Mouse (Mus musculus) thymus, postnatal 4 days (tissue): ENCODE results near the gene Irx3.

Source experiments
- DNase-seq: peaks from one replicate; pipeline ENCODE4 v3.0.0; 2021

Irx3 gene

DNA sequence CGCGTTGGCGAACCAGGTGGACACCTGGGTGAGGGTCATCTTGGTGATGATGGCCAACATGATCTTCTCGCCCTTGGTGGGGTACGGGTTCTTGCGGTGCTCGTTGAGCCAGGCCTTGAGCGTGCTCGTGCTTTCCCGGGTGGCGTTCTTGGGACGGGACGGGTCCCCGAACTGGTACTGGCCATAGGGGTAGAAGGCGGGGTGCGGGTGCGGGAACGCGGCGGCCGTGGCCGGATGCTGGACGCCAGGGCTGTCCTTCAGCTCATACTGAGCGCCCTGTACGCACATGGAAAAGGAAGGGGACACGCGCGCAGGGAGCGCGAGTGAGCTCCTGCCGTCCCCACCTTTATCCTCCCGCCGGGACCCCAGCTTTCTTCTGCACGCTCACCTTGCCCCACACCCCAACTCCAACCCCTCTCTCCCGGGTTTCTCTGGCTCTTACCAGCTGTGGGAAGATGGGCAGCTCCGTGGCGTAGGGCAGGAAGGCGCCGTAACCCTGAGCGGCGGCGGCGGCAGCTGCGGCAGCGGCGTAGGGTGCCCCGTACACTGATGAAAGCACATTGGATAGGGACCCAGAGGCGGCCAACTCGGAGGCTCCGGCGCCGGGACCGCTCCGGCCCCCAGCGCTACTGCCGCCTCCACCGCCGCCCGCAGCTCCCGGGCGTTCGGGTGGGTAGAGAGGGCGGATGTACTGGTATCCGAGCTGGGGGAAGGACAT is 1.2 kb downstream of the Irx3 start:
- peak; percentile 20 for DNase-seq

DNA sequence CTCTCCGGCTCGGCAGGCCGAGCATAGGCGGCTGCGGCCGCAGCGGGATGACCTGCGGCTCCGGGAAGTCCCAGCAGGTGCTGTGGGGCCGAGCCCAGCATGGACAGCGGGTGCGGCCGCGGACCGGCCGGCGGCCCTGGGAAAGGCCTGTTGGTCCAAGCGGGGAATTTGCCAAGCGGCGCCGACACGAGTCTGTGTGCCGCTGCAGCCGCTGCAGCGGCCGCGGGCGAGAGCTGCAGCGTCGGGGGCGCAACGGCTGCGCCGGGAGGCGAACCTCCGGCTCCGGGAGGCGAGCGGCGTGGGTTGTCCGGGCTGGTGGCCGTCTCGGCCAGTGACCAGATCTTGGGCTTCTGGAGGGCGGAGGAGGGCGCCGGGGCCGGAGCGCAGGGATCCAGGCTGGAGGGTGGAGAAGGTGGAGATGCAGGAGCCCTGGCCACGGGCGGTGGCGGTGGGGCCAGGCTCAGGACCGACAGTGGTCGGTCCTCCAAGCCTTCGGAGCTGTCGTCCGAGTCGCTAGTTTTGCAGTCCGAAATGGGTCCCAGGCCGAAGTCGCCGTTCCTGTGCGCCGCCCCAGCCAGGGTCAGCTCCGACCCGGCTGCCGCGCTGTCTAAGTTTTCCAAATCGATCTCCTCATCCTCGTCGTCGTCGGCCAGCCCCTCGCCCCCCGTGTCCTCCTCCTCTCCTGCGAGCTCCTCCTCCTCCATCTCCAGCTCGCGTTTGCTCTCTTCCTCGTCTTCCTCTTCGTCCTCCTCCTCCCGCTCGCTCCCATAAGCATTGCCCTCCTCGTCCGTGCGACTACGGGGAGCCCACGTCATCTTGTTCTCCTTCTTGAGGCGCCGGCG is 2.0 kb downstream of the Irx3 start:
- peak; percentile 11 for DNase-seq

DNA sequence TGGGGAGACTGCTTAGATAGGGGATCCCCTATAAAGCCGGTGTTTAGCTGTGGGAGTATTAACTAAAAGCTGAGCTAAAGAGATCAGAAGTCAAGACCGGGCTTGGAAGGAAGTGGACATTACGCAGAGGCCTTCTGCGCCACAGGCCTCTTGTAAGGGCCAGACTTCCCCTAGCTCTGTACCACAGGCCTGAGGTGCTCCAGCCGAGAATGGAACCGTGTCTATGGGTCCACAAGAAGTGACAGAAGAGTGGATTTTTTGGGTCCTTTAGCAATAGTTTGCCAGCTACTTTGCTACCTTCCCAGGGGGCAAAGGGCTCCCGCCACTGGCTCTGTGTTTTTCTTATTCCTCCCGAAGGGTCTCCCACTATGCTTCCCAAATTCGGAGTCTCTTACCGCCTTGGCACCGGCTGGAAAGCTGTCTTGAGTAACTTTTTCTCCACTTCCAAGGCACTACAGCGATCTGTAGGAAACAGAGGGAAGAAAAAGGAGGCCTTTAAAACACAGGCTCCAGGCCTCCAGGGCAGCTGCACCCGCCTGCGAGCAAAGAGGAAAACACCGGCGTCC is 2.8 kb downstream of the Irx3 start:
- DNase-seq, result no peak

DNA sequence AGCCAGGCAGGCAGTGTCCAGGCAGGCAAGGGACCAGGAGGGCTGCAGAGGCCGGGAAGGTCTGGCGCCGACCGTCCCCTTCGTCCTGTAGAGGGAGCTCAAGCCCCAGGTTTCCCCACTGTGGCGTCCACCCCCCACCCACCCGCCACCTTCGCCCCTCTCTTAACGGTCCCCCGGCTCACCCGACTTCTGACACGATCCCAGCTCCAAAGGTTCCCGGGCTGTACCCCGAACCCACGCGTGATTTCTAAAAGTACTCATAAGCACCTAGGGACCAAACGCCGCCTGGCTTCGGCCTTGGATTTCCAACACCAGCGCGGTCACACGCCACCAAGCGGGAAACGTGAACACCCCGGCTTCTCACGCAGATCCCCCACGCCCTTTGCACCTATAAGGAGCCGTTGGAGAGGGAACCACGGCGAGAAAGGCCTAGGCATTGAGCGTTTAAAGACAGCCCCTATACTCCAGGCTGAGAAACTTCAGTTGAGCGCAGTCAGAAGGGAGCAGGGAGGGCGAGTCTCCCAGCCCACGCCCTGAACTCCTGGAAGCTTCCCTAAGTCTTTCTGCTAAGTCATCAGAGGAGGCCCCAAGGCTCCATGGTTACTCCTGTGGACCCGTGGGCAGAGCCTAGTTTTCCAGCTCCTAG is 4.1 kb downstream of the Irx3 start:
- DNase-seq, result peak; percentile 60

DNA sequence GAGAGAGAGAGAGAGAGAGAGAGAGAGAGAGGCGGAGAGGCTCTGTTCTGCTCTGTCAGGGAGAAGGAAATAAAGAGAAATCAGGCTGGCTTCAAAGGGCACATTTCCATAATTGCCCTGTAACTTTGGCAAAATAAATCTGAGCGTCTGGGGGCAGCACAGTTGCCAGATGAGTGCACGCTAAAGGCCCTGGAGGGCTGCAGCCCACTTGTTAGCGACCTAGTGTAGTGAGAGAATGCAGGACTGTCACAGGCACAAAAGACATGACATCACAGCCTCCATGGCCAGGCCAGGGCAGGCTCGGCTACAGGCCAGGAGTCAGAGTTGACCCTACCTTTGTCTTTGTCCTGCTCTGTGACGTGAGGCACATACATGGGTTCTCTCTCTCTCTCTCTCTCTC is 8.0 kb downstream of the Irx3 start:
- DNase-seq, result no peak

DNA sequence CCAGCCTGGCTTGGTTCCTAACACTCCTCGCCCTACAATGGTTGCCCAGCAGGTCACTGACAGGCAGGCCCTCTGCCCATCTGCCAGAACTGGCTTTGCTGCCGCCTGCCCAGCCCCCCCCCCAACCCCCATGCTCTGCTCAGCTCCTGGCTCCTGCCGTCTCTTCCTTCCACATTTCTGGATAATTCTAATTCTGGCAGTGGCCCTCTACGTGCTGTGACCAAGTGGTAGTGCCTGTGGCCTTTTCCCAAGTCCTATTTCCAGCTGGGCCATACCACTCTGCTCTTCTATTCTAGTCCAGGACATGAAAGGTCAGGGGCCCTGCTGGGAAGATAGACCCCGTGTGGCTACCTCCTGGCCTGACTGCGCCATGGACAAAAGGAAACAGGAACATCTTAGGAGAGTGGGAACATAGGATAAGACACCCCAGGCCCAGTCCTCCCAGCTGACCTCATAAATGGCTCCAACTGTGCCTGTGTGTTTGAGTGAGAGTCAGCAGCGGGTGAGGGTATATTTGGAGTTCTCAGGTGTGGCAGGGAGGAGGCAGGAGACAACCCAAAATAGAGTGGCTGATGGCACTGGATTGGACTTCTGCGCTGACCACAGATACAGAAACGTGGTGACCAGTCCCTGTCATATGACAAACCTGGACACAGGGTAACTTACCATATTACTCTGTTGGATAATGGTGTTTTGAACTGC is 14.5 kb downstream of the Irx3 start:
- no peak for DNase-seq

DNA sequence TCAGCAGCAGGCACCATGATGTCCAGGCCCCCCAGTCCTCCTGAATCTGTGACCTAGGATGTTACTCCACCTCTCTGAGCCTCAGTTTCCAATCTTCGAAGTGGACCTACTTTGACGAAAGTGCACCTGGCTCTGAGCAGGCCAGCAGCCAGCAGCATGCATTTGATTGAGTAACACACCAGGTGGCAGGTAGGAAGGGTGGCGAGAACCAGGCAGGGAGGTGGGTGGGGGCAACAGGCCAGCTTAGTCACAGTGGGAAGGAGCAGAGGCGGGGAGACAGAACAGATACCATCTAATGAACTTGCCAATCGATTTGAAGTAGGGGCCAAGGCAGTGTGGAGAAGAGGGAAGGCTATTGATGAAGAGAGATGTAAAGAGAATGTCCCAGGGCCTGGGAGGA is 18.9 kb downstream of the Irx3 start:
- no peak for DNase-seq

DNA sequence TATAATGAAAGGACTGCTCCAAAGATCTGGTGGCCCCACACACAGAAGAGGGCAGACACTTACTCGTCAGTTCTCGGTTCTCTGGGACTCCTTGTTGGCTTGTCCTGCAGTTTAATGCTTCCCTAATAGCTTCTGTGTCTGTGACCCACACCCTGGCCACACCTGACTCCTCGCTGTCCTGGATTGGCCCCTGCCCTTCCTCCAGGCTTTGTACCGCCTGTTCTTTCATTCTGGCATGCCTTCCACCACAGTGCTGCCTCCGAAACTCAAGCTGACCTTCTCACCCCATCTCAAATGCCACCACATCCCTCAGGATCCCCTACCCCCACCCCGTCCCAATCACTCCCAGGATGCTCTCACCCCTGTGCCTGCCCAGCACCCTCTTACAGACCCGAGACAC is 19.7 kb downstream of the Irx3 start:
- no peak for DNase-seq

DNA sequence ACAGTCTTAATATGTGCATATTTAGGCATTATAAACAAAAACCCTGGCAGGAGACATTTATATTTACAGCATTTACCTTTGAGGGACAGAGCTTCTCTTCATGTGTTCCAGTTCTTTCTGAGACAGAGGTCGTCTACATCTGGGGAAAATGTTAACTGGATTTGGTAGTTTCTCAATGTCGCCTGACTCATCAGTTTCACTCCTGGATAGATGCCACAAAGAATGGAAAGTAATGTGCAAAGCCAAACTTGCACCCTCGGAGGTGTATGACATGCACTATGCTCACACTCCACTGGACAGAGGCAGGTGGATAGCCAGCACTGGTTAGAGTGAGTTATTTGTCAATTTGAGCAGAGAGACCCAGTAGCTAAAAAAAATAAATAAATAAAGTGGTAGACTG is 21.2 kb downstream of the Irx3 start:
- no peak for DNase-seq

DNA sequence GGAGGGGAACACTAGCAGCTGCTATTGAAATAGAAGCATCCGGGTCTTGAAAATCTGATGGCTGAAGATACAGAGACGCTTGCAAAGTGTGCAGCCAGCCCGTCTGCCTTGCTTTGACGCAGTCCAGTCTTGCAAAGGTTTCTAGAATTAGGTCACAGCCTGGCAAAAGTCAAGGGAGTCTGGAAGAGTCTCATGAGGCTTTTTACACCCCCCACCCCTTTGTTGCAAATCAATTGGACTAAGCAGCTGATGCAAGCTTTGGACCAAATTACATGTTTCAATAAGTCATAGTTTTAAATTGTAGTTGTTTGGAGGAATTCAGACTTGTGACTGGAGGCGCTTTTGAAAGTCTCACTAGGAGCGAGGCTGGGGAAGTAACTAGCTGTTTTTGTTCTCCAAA is 33.0 kb downstream of the Irx3 start:
- no peak for DNase-seq

DNA sequence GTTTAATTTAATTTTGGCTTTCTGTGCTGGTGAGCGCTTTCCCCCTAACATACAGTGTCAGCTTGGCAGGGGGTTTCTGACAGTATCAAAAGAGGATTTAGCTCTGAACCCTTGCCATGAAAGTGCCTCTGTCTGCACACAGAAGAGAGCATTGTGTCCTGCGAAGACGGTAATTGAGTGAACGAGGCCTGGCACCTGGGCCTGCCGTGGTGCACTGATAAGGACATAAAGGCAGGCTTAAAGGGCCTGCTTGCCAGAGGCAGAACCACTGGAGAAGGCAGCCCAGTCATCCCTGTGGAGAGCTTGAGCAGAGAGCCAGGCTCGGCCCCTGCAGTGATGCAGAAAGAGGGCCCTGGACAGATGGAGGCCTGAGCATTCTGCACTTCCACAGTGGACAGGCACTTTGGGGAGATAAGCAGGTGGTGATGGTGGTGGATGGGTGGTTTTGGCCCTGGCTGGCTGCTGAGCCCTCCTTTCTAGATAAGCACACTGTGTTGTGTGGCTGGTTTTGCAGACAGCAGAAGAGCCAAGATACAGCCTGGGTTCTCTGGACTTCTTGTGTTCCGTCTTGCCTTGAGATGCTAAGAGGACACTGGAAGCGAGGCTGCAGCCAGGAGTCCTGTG is 36.3 kb downstream of the Irx3 start:
- DNase-seq, result no peak

DNA sequence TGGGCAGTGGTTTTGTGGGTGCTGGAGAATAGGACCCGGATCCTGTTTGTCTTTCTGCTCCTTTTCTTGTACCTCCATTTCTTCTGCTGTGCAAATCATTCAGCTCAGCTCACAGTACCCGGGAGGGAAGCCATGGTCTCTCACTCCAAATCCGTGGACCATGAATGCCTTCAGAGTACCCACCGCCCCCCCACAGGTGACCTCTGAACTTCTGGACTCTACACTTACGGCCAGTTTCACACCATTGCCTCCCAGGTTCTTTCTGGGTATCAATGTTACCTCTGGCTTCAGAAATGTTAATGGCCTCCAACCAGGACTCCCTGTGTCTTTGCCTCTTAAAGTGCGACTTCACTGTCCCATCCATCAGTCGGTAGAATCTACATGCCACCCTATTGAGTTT is 46.3 kb downstream of the Irx3 start:
- no peak for DNase-seq

DNA sequence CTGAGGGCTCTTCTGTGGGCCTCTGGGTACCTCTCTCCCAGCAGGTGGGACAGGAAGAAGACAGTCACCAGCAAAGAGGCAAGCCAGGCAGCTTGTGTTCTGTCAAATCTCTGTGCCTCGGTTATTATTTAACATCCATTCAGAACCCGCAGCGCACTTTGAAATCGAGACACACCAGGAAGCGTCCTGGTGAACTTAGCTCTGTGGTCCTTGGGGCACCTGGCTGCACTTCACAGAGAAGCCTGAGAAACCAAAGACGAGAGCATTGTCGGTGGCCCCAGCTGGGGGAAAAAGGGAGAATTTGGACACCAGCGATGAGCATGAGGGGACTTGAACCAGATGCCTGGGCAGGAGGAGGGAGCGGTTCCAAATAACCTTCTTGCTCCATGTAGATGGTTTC is 46.8 kb downstream of the Irx3 start:
- no peak for DNase-seq

DNA sequence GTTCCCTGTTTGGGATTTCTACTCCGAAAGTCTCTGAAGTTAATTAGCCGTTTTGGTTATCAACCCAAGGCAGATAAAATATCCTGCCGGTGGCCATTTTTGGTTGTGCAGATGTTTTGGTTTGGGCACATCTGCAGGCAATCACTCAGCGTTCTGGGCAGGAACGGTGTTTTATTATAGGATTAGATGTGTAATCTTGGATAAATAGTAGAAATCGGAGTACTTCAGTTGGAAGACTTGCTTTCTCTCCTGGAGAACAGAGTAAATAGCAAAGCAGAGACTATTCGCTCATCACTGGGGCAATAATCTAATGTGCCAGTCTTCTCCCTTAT is 51.1 kb downstream of the Irx3 start:
- no peak for DNase-seq

DNA sequence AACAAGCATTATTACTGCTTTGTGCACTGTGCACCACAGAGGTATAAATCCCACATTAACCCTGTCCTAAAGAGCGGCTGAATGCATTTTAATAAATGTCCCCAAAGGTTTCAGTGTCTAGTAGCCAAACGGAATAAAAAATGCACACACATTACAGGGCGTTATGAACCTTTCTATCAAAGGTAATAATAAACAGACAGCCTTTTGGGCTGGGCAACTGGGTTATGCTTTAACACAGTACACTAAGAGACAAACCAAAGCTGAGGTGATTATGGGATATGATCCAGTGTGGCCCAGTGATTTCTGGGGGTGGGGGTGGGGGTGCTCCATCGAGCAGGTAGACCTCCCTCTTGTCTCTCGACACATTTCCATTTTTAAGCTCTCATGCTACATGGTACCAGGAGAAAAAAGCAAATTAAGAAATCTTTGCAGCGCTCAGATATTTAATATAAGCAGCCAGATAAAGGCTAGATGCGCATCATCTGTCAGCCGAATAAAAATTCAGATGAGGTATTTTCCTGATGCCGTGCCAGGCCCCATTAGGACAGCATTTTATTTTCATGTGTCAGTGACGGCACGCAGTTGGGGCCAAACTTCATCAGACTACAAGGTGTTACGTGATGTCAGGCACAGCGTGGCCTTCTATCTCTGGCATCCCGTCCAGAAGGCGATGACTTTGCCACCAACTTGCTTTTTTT is 51.6 kb downstream of the Irx3 start:
- DNase-seq, result no peak

DNA sequence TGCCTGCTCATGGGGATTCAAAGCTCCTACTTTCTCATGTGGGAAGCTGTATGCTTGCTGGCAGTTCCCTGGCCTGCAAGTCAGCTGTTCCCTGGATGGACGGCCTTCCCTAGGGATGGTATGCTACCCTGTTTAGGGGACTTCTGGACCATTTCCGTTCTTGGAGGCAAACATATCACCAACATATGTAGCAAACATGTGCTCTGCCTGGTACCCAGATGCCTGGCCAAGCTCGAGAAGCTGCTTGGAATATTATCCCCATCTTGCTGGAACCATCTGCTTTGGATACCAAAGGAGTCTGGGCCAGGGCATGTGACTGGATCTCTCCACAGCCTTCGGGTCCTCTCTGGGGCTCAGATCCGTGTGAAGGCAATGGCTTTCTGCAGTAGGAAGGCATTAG is 52.5 kb downstream of the Irx3 start:
- no peak for DNase-seq
